In genomic region chr8:110719898-110720653, GRCm38 (mm10) we compare ENCODE assay signal across 9 mouse cellular contexts. TPM values are rescaled to one million over a fixed set of nuclear protein-coding genes. Genes with fewer than 3 reads are reported as not detected.
DNase-seq lines count a peak whose midpoint lies in the region; ATAC-seq and TF ChIP-seq lines count a peak whose summit lies in the region.
"Had no signal": no experiment of that assay in that cellular context is flagged by ENCODE, and none has a peak within 500 bp of the region (broad histone marks: within the 10 kb centered on the region; RNA-seq: fewer than 3 reads in every experiment).

No protein-coding gene starts in this region.

- no peak overlapping the region for H3ac ChIP-seq in myocyte (ENCODE audit: control insufficient read depth, insufficient read length)

- H3K79me2 ChIP-seq in myocyte (ENCODE audit: control insufficient read depth, insufficient read depth): peaks cover 33% of the 10 kb centered on the region

- H3K27ac ChIP-seq in kidney, postnatal 0 days: peak overlapping the region; percentile 95
- H3K27ac ChIP-seq in embryonic facial prominence, embryonic 15.5 days (replicated peaks): peak overlapping the region; percentile 95
- peak overlapping the region; percentile 94 for H3K27ac ChIP-seq in hindbrain, embryonic 15.5 days (replicated peaks)

- no peak for DNase-seq in kidney, postnatal 0 days (ENCODE audit: low spot score)
- no peak for DNase-seq in kidney, adult 9 months
- DNase-seq in adipocyte (ENCODE audit: low spot score): no peak

- H3K4me3 ChIP-seq in kidney, postnatal 0 days (replicated peaks; ENCODE audit: low read depth, low read length): no peak overlapping the region; the same call in 1 of the 2 replicates
- H3K4me3 ChIP-seq in embryonic facial prominence, embryonic 15.5 days (replicated peaks): no peak overlapping the region
- H3K4me3 ChIP-seq in hindbrain, embryonic 15.5 days: peak overlapping the region; percentile 83
- peak overlapping the region; percentile 91 for H3K4me3 ChIP-seq in myocyte

- TF ChIP-seq POLR2A in myocyte (IDR thresholded peaks at IDR 0.05; ENCODE audit: insufficient read length, low read depth): no peak

- no peaks in the 10 kb centered on the region for H3K9me3 ChIP-seq in kidney, postnatal 0 days (replicated peaks; ENCODE audit: low read length)
- H3K9me3 ChIP-seq in embryonic facial prominence, embryonic 15.5 days (replicated peaks): no peaks in the 10 kb centered on the region
- no peaks in the 10 kb centered on the region for H3K9me3 ChIP-seq in hindbrain, embryonic 15.5 days
- H3K9me3 ChIP-seq: G1E had no signal

- H3K27me3 ChIP-seq in kidney, postnatal 0 days (ENCODE audit: insufficient read depth, low read length): no peaks in the 10 kb centered on the region
- H3K27me3 ChIP-seq in embryonic facial prominence, embryonic 15.5 days: no peaks in the 10 kb centered on the region
- no peaks in the 10 kb centered on the region for H3K27me3 ChIP-seq in hindbrain, embryonic 15.5 days
- no peaks in the 10 kb centered on the region for H3K27me3 ChIP-seq in myocyte (ENCODE audit: control insufficient read depth, insufficient read depth, insufficient read length)

- peaks cover 74% of the 10 kb centered on the region for H3K4me1 ChIP-seq in kidney, postnatal 0 days (replicated peaks; ENCODE audit: insufficient read depth, low read length)
- H3K4me1 ChIP-seq in embryonic facial prominence, embryonic 15.5 days: peaks cover 89% of the 10 kb centered on the region
- peaks cover 84% of the 10 kb centered on the region for H3K4me1 ChIP-seq in hindbrain, embryonic 15.5 days (replicated peaks)

- ATAC-seq in kidney, postnatal 0 days (replicated peaks; ENCODE audit: low FRiP score, low read depth): no peak
- ATAC-seq in embryonic facial prominence, embryonic 15.5 days (ENCODE audit: insufficient number of reproducible peaks, low FRiP score, low TSS enrichment, low read depth): no peak
- no peak for ATAC-seq in hindbrain, embryonic 15.5 days (ENCODE audit: low FRiP score, low read depth)
- ATAC-seq in erythroblast, adult 5-6 weeks (replicated peaks; ENCODE audit: low FRiP score, poor library complexity, severe bottlenecking): no peak
- no peak for ATAC-seq in activated CD4-positive, CD25-positive, alpha-beta regulatory T cell, adult 4 months

- WGBS in kidney, postnatal 0 days: 66% methylated on average over 6 of the region's 6 CpGs
- WGBS in embryonic facial prominence, embryonic 15.5 days: 54% methylated on average over 6 of the region's 6 CpGs
- 54% methylated on average over 6 of the region's 6 CpGs for WGBS in hindbrain, embryonic 15.5 days

- 0 out of 2 replicates have a peak, but pooled peaks have one; percentile 7 for TF ChIP-seq CTCF in kidney, postnatal 0 days (IDR thresholded peaks at IDR 0.05; ENCODE audit: low read depth)

- peak overlapping the region; percentile 81; the same call in 1 of the 2 replicates for H3K4me2 ChIP-seq in kidney, postnatal 0 days (ENCODE audit: low read length)
- no peak overlapping the region for H3K4me2 ChIP-seq in embryonic facial prominence, embryonic 15.5 days (replicated peaks)
- H3K4me2 ChIP-seq in hindbrain, embryonic 15.5 days: peak overlapping the region; percentile 97
- H3K4me2 ChIP-seq in myocyte (ENCODE audit: low read depth): peak overlapping the region; percentile 87

- H3K9ac ChIP-seq in kidney, postnatal 0 days (ENCODE audit: low read depth, low read length): no peak overlapping the region
- no peak overlapping the region for H3K9ac ChIP-seq in embryonic facial prominence, embryonic 15.5 days
- peak overlapping the region; percentile 99 for H3K9ac ChIP-seq in hindbrain, embryonic 15.5 days

- no peaks in the 10 kb centered on the region for H3K36me3 ChIP-seq in kidney, postnatal 0 days (ENCODE audit: insufficient read depth, low read length)
- H3K36me3 ChIP-seq in embryonic facial prominence, embryonic 15.5 days: 0 out of 2 replicates have a peak, but pooled peaks cover 3% of the 10 kb centered on the region
- no peaks in the 10 kb centered on the region for H3K36me3 ChIP-seq in hindbrain, embryonic 15.5 days
- H3K36me3 ChIP-seq in myocyte (ENCODE audit: control insufficient read depth, insufficient read depth): no peaks in the 10 kb centered on the region

TF ChIP-seq in myocyte, 11 proteins besides CTCF, POLR2A, EP300 and RAD21:
- TF ChIP-seq POLR2AphosphoS2 (IDR thresholded peaks at IDR 0.05; ENCODE audit: insufficient read length, low read depth): no peak
- no peak for TF ChIP-seq USF1 (IDR thresholded peaks at IDR 0.05; ENCODE audit: low read depth)
- TF ChIP-seq MYOD1 (IDR thresholded peaks at IDR 0.05; ENCODE audit: control insufficient read depth in 1 of 3, insufficient read length in 2 of 3, low read depth in 2 of 3): no peak
- no peak for TF ChIP-seq TCF12 (IDR thresholded peaks at IDR 0.05; ENCODE audit: insufficient read depth, poor library complexity, severe bottlenecking)
- no peak for TF ChIP-seq MAX (IDR thresholded peaks at IDR 0.05; ENCODE audit: low read depth)
TF ChIP-seq in myocyte: peak in this region for 0.

RNA-seq across cellular contexts. Expression of gene Mtss1l, which starts 1.2 kb away (rescaled TPM):
- polyA plus RNA-seq in kidney, postnatal 0 days (2015; fragmentation: Nextera tagmentation; extraction: Ambion mirVana): 8.7 and 12.4 TPM in 2 replicates
- 13.8 and 15.8 TPM in 2 replicates for polyA plus RNA-seq in embryonic facial prominence, embryonic 15.5 days (2015; fragmentation: Nextera tagmentation; extraction: Ambion mirVana)
- polyA plus RNA-seq in hindbrain, embryonic 15.5 days (2015; fragmentation: Nextera tagmentation; extraction: Ambion mirVana): 51.8 and 62.3 TPM in 2 replicates
- polyA plus RNA-seq in myocyte (2012; fragmentation: generic; extraction: Trizol): 108 TPM
- total RNA-seq in erythroblast, adult 5-6 weeks (2015; ENCODE audit: low replicate concordance): not detected in 2 replicates
- total RNA-seq in erythroblast, adult 5-6 weeks (2017; ENCODE audit: low replicate concordance): 0.26 TPM in 1 of 2 replicates, not detected in the other
- polyA plus RNA-seq in activated CD4-positive, CD25-positive, alpha-beta regulatory T cell, adult 4 months (2017; shearing (Covaris generic)): under 1 TPM in 1 of 2 experiments, not detected in 1; 0.21 TPM

Comparison
In these comparisons a context has a peak if more than half of its experiments do, and no peak if none do; other contexts are left out.
1. H3K4me3 ChIP-seq: peak in hindbrain, embryonic 15.5 days (single experiment) and myocyte (single experiment); none in kidney, postnatal 0 days (single experiment) and embryonic facial prominence, embryonic 15.5 days (single experiment).
2. Peak in every context shown above with its lines, with median percentiles within 50 percentile points of each other: H3K27ac ChIP-seq.